1 mouse cellular context compared by ENCODE assay signal in genomic region chr7:28788307-28789195, GRCm38 (mm10).
TF ChIP-seq lines count a peak whose summit lies in the region.

Gene Rinl (plus strand): TSS chr7:28788969.

TF ChIP-seq in CH12.LX, 34 proteins besides CTCF, POLR2A, EP300 and RAD21 (continued from another document):
- TF ChIP-seq GABPA (IDR thresholded peaks at IDR 0.05; ENCODE audit: insufficient replicate concordance, low read depth, low read length) (no peak), E2F4 (IDR thresholded peaks at IDR 0.05; ENCODE audit: insufficient replicate concordance, low read depth, low read length) (no peak)
TF ChIP-seq in CH12.LX: peak in this region for 18.
